Mouse (Mus musculus): ENCODE results near the gene Txndc2.
A peak's percentile ranks its signal among the peaks of the same experiment; 100 is the strongest.
"Not testable (repeated sequence)": the region's sequence is repeated elsewhere in the genome, so short reads cannot be mapped to it uniquely, and the experiment has no call there.

Gene Txndc2

DNA sequence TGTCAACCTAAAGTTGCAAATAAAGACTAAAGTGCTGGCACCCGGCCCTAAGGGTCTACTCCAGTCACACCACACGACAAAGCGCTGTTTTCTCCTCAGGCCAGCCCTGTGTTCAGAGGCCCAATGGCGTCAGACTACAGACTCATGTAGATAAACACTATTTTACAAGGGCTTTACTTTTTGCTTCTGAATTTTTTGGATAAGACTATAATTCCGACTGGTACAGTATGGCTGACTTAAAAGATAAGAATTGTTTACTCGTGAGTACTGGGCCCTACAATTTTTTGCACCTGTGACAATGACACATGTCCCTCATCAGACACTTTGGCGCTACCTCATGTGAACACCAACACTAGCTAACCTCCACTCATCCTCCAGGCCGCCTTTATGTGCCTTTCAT, 14.1 kb upstream of the Txndc2 start:
- no peak for DNase-seq (ENCODE audit: low spot score in 2 of 2)

DNA sequence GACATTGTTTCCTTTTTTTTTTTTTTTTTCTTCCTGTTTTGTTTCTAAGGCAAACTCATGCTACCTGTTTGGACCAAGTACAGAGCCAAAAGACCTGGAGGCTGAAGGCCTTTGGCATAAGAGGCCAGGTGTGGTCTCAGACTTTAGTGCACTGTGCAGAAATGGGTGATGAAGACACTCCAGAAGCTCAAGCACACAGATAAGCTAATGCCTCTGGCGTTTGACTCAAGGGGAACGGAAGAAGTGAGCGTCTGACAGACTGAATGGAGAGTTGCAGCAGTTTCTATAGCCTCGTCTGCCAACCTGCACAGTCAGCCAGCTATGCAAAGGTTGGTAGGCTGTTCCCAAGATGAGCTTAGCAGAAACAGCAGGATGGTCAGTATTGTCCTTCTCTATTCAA, 13.6 kb upstream of the Txndc2 start:
- DNase-seq (ENCODE audit: low spot score in 2 of 2) = no peak

DNA sequence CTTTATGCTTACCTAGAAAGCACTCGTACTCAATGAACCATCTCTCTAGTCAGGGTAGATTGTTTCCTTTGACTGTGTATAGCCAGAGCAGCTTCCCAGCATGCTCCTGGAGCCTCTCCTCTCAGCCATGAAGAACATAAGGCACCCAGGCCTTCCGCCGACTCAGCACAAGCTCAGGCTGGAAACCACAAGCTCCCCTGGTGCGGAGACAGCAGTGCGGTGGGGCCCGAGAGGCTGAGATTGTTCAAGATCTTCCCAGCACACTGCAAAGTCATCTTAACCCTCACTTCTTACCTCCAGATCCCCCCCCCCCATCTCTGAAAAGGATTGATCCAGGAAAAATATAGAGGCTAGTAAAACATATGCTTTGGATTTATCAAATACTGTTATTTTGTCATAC, 8.6 kb upstream of the Txndc2 start:
- peak in 1 of 2 experiments; percentile 53 for DNase-seq (ENCODE audit: low spot score in 2 of 2)

DNA sequence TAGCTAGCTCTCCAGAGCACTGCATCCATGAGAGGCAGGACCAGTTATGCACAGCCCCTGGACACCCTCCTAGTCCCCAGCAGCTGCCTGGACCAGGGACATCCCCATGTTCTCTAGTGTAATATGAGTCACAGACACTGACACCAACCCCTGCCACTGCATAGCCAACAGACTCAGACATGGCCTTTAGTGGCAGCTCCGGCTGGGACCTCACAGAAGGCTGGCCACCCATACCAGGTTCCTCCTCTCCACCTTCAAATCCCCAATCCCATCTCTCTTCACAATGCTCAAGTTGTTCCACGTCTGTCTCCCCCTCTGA, 7.2 kb upstream of the Txndc2 start:
- peak in 1 of 2 experiments; percentile 53 for DNase-seq (ENCODE audit: low spot score in 2 of 2)

DNA sequence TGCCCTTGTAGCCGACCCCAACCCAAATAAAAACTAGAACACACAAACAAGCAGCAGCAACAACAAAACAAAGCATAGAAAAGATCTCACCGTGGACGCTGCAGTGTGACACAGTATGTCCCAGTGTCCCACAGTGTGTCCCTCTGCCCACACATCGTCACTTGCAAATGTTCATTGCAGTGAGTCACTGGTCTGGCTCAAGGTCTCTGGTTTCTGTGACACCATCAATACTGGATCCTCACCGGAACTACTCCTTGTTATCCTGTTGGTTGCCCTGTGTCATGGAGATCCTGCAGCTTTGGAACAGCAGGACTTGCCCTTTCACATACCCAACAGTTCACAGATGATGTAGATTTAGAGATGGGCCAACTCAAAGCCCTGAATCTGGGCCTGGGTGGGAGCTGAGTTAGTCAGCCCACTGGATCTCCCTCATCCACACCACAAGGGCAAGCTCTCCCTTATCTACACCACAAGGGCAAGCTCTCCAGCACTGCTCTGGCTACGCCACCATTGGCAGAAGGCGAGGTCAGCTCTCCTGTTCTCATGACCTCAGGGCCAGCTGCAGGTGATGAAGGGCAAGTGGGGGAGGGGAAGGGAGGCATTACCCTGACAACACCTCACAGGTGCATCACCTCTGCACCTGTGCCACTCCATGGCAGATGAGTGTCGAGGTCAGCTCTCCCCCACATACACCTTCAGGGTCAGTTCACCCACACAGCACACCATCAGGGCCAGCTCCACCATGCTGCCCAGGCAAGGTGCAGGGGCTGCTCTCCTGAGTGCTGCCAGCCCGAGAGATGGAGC, 6.6 kb upstream of the Txndc2 start:
- DNase-seq (ENCODE audit: low spot score in 2 of 2) = peak in 1 of 2 experiments; percentile 54

DNA sequence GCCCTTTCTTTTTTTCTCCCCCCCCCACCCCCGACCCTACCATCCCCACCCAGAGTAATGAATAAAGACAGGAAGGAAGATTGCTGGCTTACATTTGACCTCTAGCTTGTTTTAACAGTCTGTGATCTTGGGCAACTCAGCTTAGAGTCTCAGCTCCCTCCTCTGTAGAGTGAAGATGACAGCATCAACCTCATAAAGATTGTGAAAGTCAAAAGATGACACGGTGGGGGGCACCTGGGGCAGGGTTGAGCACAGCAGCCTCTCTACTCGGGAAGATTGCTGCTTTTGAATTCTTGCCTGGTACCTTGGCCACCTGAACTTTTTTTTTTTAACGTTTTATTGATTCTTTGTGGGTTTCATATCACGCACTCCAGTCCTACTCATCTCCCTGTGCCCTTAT, 6.0 kb upstream of the Txndc2 start:
- no peak for DNase-seq (ENCODE audit: low spot score in 2 of 2)

DNA sequence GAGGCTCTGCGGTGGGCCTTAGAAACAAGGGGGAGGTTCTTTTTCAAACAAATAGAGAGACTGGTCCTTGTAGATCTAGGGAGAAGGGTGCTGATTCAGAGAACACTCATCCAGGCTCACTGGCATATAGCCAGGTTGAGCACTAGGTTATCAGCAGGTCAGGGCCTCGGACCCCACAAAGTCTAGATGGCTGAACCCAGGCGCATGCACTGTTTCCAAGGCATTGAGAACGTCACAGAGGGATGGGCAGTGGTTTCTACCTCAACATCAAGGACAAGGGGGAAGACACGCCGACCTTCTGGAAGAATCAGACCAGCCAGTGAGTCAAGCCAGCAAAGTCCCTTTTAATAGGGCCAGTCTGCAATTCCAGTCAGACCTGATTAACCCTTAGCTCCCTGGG, 5.3 kb upstream of the Txndc2 start:
- DNase-seq (ENCODE audit: low spot score in 2 of 2) = peak in 1 of 2 experiments; percentile 50

DNA sequence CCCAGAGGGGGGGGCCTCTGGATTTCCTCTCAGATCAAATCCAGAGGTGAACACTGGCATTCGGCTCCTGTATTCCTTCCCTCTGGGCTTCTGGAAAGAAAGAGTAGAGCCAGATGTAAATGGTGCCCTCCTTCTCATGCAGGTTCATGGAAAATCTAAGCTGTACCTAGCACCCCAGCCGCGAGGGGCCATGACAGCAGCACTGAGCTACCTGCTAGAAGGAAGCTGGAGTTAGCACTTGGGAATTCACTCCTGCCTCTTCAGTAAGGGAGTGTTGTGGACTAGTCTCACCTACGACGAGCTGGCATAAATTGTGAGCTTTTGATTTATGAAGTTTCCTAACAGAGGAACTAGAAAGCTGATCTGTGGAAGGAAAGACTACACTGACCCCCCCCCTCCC, 1.6 kb upstream of the Txndc2 start:
- peak in 1 of 2 experiments; percentile 48 for DNase-seq (ENCODE audit: low spot score in 2 of 2)

DNA sequence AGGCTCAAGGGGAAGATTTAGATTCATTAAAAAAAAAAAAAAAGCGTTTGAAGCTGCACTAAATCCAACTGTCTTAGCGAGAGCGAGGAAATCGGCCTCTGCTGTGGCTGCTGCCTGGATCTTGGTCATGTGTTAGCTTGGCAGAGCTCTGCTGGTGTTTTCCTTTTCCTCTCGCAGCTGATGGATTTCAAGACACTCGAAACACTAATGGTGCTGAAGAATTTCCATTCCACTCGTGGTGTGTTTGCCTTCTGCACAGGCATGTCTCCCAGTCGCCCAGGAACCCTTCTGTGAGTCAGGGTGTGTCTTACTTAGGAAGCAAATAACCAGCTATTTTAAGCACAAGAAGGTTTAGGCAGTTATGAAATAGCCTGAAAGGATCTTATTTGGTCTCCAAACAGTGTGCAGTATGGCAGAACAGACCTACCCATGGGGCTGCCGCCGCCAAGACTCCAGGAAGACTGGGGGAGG, 1.1 kb upstream of the Txndc2 start:
- DNase-seq (ENCODE audit: low spot score in 2 of 2) = peak in 1 of 2 experiments; percentile 47

DNA sequence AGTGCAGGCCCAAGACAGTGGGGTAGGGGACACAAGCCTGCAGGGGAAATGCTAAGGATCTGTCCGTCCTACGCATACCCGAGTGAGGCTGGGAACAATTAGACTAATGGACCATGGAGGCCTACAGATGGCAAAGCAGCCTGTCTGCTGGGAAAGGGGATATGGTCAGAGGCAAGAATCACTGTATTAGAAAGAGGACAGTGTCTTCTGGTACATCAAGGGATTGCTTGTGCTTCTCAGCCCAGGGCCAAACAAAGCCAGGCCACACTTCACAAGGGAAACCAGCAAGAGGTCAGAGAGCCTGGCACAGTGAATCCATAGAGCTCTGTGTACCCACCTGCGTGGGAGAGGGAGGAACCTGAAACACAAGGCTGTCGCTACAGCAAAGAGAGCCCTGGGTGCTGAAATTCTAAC, 617 bp upstream of the Txndc2 start:
- DNase-seq (ENCODE audit: low spot score in 2 of 2) = peak in 1 of 2 experiments; percentile 40

DNA sequence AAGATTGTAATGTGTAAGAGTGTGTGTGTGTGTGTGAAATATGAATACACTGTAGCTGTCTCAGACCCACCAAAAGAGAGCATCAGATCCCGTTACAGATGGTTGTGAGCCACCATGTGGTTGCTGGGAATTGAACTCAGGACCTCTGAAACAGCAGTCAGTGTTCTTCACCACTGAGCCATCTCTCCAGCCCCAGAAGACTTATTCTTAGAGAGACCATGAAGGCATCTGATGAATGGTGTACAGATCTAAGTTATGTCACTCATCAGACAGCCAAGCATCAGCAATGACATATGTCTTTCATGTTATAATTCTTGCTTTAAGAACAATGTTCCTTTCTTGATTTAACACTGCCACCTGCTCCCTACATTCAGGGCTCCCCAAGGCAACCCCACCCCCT, 2.8 kb downstream of the Txndc2 start:
- DNase-seq (ENCODE audit: low spot score in 2 of 2) = no peak

DNA sequence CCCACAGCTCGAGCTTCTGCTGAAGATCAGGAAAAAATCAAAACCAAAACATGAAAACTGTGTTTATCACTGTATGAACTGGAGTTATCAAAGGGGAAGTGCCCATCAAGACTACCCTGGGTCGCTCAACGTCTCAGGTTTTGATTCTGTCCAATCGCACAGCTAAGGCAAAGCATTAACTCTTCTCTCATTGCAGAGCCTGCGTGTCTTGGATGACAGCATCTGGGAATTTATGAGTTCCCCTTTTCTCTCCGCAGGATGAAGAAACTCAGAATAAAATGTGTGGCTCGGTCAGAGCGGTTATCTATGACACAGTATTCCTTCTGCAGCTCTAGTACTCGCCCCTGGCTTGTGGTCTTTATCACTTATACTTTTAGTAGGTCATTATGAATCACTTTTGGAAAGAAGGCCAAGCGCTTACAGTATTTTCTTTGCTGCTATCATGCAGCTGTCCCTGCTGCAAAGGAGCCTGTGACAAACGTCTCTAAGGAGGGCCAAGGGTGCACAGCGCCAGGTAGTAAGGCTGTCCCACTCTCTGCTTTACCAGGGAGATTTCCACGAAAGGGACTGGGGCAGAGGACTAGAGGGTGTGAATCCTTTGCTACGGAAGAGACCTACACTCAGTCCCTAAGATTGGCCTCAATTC, 6.1 kb downstream of the Txndc2 start:
- peak in 1 of 2 experiments; percentile 47 for DNase-seq (ENCODE audit: low spot score in 2 of 2)

DNA sequence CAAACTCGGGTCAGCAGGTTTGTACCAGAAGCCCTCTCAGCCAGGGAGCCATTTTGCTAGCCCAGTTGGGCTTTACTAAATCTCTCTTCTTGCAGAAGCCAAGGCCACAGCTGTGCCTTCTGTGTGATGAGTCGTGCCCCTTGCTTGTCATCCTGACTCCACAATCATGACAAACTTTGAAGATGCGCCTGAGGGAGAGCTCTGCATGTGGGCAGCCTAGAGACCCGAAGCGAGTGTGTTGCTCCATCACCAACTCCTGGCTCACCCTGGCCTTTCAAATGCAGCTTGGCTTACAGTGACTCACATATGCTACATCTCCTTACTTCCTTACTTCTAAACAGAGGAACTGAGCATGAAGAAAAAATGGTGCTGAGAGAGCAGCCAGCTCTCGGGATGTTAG, 12.0 kb downstream of the Txndc2 start:
- DNase-seq (ENCODE audit: low spot score in 2 of 2) = peak in 1 of 2 experiments; percentile 58

DNA sequence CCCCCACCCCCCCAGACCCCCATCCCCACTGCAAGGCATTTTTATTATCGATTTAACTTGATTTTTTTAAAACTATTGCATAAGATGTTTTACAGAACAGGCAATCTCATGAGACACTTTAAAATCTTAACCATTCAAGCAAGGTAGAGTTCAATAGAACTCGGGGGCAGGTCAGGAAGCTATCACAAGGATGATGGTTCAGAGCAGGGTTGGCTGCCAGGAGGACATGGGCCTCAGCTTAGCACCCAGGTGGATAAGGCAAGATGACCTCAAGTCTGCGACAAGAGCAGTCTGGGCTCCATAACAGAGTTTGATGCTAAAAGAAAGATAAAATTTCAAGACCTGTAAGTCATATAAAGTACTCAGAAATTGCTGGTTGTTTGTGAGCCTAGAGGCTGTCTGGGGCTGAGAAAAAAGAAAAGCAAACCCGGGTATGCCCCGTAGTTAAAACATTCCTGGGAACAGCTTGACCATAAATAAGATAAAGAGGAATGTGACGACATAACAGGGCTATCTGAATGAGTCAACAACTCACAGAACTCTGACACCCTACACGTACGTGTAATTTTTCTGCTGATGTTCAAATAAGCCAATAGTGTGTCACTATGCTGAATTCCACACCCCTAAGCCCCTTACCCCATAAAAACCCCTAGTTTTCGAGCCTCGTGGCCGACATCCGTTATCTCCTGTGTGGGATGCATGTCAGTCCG, 13.0 kb downstream of the Txndc2 start:
- DNase-seq (ENCODE audit: low spot score in 2 of 2) = not testable (repeated sequence)

DNA sequence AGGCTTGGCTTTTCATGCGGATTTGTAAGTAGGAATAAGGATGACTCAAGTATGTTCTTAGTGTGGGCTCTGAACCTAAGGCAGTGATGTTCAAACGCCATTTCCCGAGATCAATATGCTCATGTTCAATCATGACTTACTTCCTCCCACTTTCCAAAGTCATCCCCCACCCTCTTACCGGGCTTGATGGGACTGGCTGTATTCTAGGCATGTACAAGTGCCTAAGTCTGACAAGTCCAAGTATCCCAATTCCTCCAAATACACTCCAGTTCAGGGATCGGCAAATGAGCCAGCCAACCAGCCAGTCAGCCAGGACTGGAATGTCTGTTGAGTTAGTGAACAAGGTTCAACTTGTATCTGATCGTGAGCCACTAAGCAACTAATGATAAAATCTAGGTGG, 15.7 kb downstream of the Txndc2 start:
- no peak for DNase-seq (ENCODE audit: low spot score in 2 of 2)

DNA sequence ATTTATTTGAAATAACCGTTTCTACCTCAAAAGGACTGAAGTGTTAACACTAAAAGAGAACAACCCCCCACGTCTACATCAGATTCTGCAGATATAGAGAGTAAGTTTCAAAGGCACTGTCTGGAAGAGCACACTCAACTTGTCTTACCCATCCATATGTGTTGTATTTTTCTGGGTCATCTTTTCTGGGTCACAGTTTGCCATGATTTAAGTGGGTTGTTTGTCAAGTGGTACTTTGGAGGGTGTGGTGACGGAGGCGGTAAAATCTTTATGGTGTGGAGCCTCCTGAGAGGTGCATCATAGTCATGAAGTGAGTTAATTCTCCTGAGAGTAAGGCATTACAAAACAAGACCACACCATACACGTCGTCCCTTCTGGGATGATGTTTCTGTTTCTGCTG, 16.4 kb downstream of the Txndc2 start:
- no peak for DNase-seq (ENCODE audit: low spot score in 2 of 2)

DNA sequence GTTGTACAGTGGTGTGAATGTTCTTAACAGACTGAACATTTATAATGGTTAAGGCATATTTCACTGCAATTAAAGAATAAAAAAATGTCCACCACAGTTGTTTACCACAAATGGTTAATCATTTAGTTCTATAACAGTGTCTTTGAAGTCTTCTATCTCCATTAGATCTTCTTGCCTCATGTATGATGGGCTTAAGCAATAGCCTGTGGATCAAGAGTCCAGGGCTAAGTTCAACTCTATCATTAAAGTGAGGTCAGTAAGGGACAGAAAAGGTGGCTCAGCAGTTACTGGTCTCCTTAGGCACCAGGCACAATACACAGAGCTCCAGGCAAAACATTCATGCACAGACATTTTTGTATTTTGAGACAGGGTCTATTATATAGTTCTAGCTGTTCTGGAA, 18.8 kb downstream of the Txndc2 start:
- DNase-seq (ENCODE audit: low spot score in 2 of 2) = no peak

DNA sequence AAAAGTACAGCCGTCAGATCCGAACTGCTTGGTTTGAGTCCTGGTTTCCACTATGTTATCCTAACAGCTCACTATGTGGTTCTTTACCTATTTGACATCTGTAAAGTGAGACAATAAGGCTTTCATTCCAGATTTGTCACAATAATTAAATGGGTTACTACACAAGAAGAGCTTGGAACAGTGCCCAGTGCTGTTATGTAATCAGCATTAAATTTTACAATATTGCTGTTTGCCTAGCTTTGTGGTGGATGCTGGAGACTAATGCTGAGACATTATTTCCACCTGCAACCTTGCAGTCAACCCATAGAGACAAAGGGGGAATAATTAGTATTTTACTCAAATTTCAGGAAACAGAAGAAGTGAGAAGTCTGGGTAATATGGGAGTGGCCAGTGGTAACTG, 23.5 kb downstream of the Txndc2 start:
- DNase-seq (ENCODE audit: low spot score in 2 of 2) = no peak

DNA sequence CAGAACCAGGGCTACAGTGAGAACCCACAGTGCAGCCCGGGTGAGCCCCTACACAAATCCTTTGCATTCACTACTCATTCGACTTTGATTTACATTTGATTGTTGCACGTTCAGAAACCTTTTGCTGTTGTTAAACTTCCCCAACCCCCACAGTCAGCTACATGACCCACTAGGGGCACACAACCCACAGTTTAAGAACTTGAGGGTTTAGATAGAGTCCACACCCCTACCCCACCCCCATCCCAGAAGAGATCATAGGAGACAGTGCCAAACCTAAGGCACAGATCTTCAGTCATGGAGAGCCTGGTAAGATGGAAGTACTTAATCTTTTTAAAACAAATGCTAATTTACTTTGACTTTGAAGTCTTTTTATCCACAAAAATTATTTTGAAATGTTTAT, 26.3 kb downstream of the Txndc2 start:
- DNase-seq (ENCODE audit: low spot score in 2 of 2) = peak in 1 of 2 experiments; percentile 42

DNA sequence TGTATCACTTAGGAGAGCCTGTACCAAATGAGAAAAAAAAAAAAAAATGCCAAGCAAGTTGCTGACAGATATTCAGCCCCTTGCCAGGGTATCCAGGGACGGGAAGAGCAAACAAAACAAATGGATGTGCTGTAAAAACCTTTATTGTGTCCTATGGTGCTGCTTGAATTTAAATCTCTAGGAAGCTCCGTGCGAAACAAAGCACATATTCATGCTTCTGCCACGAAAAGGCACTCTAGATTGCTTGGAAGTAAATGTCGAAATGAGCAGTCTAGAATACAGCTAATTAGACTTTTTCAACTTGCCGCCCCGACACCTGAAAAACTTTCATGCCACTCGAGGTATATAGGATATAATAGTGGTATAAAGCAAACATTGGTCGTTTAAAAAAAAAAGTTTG, 27.5 kb downstream of the Txndc2 start:
- DNase-seq (ENCODE audit: low spot score in 2 of 2) = no peak

DNA sequence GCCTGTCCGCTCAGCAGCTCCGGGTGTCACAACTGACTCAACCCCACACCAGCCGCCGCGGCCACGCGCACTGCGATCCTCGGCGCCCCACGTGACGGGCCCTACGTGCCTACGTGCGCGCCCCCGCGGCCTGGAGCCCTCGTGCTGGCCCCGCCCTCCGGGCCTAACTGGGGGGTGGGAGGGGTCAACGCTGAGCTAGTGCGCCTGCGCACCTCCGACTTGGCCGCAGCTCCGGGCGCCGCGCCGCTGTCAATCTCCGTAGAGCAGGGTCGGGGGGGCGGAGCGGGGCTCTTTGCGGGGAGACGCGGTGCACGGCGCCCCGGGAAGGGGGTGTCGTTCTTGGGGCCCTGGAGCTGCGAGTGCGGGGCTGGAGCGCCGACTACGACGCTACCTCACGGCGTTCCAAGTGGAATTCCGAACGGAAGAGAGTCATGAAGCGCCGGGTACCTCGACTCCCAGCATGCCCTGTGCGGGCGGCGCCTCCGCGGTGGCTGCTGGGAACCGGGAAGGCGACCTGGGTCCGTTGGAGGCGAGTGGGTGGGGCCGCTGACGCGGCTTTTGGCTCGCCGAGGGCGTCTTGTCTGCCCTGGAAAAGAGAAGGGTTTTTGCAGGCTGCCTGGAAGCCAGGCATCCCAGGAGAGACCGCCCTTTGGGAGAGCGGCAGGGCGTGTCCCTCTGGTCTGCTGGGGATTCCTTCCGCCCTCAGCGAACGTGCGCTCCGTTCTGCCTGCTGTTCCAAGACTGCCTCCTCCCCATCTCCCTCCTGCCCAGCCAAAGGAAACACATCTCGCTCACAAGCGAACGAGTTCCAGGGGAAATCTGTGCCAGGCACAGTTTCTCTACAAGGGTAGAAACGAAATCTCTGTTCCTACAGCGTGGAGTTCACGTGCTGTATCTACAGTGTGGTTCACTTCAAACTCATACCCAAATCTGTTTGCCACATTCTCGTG, 28.2 kb downstream of the Txndc2 start, which contains the start of gene Vapa:
Vapa (minus strand) TSS at position 93 of the 950 bp plus-strand sequence.
- DNase-seq (ENCODE audit: low spot score in 2 of 2) = peak; percentile 99 to 100

DNA sequence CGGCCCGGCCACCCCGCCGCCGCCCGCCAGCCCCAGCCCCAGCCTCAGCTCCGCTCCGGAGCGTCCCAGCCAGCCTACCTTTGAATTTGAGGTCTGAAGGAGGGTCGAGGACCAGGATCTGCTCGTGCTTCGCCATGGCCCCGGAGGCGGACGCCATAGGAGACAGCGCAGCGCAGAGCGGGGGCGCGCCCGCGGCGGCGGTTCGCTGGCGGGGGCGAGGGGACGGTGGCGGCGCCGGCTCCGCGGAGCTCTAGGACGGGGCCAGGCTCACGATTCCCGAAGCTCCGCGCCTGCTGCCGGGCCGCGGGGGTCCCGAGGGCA, 28.9 kb downstream of the Txndc2 start:
- DNase-seq (ENCODE audit: low spot score in 2 of 2) = no peak
